Mouse (Mus musculus) lung, adult 2 months (tissue): ENCODE results near the gene Tnrc6b.

ENCODE experiments used
- CTCF ChIP-seq: fragments of 200-500 bp; IDR thresholded peaks from 2 replicates; pipeline ENCODE4 v1.5.1; 2011; ENCODE audit warnings: mild to moderate bottlenecking, low read length, control low read depth; ENCODE audit not compliant: insufficient read depth
- POLR2A ChIP-seq: fragments of 200-500 bp; IDR thresholded peaks from 2 replicates; pipeline ENCODE4 v1.6.1; 2011; ENCODE audit warnings: low read depth, mild to moderate bottlenecking, control low read depth, low read length, borderline replicate concordance; ENCODE audit errors: extremely low read depth

GRCm38 (mm10) chr15:80707088-80707487 is 4.0 kb upstream of the Tnrc6b start:
- TF ChIP-seq CTCF (no peak), POLR2A (no peak)
